Mouse (Mus musculus): ENCODE measurements around the gene Gm49392. TPM values are rescaled to one million over a fixed set of nuclear protein-coding genes. Genes with fewer than 3 reads are reported as not detected.

Gm49392 gene
- polyA plus RNA-seq, 1 experiment from 2014 or later = not detected

GRCm38 (mm10) chr13:60809690-60810089 is 87.0 kb downstream of the Gm49392 start:
- no peak for TF ChIP-seq CTCF (IDR thresholded peaks at IDR 0.05; ENCODE audit: low read depth)
- no peaks in the 10 kb centered on the region for H3K9me3 ChIP-seq (ENCODE audit: control insufficient read depth)
- WGBS = 44% methylated on average over 2 of the region's 2 CpGs

GRCm38 (mm10) chr13:60802749-60803148 is 93.9 kb downstream of the Gm49392 start, which contains the start of gene Ctsll3:
Gene Ctsll3, minus strand, starts transcription at chr13:60802849.
- H3K27me3 ChIP-seq (replicated peaks; ENCODE audit: control insufficient read depth, insufficient read depth, low read length) = no peaks in the 10 kb centered on the region
- H3K36me3 ChIP-seq (ENCODE audit: control insufficient read depth, insufficient read depth) = no peaks in the 10 kb centered on the region
- no peak for TF ChIP-seq CTCF (IDR thresholded peaks at IDR 0.05; ENCODE audit: low read depth)
- no peak within 1 kb of the TSS for H3K4me2 ChIP-seq (replicated peaks; ENCODE audit: low read depth)
- H3K4me1 ChIP-seq (replicated peaks; ENCODE audit: control insufficient read depth, insufficient read depth, low read length) = no peaks in the 10 kb centered on the region
- H3K4me3 ChIP-seq (ENCODE audit: low read depth, low read length) = no peak within 1 kb of the TSS
- 74% methylated on average over 1 of the region's 1 CpGs for WGBS
- ATAC-seq = no peak
- no peaks in the 10 kb centered on the region for H3K9me3 ChIP-seq (ENCODE audit: control insufficient read depth)
- no peak within 1 kb of the TSS for H3K27ac ChIP-seq (ENCODE audit: low read depth, low read length)
- no peak within 1 kb of the TSS for H3K9ac ChIP-seq (ENCODE audit: low read depth, low read length)

More at GRCm38 (mm10) chr13:60809690-60810089, 87.0 kb downstream of the Gm49392 start:
- Histone ChIP-seq H3K27ac (ENCODE audit: low read depth, low read length) (no peak overlapping the region), H3K4me2 (replicated peaks; ENCODE audit: low read depth) (no peak overlapping the region), H3K9ac (ENCODE audit: low read depth, low read length) (no peak overlapping the region), H3K36me3 (ENCODE audit: control insufficient read depth, insufficient read depth) (no peaks in the 10 kb centered on the region), H3K27me3 (replicated peaks; ENCODE audit: control insufficient read depth, insufficient read depth, low read length) (no peaks in the 10 kb centered on the region), H3K4me3 (ENCODE audit: low read depth, low read length) (no peak overlapping the region), H3K4me1 (replicated peaks; ENCODE audit: control insufficient read depth, insufficient read depth, low read length) (no peaks in the 10 kb centered on the region)
- peak; percentile 57 for ATAC-seq

Other genes with a start within 250 kb of the Gm49392 start
- not detected in 2 replicates for gene BC051665, start 110.5 kb downstream of the Gm49392 start, polyA plus RNA-seq (2015; fragmentation: Nextera tagmentation; extraction: Ambion mirVana)
- gene Ctsll3, start 94.0 kb downstream of the Gm49392 start, polyA plus RNA-seq (2015; fragmentation: Nextera tagmentation; extraction: Ambion mirVana) = not detected in 2 replicates
- 0.26 TPM in 1 of 2 replicates, not detected in the other for gene 4930486L24Rik, start 32.4 kb downstream of the Gm49392 start, polyA plus RNA-seq (2015; fragmentation: Nextera tagmentation; extraction: Ambion mirVana)
- 1.2 and 1.4 TPM in 2 replicates for gene Ctla2b, start 553 bp upstream of the Gm49392 start, polyA plus RNA-seq (2015; fragmentation: Nextera tagmentation; extraction: Ambion mirVana)
- gene Tpbpb, start 8.0 kb upstream of the Gm49392 start, polyA plus RNA-seq (2015; fragmentation: Nextera tagmentation; extraction: Ambion mirVana) = not detected in 2 replicates
- not detected in 2 replicates for gene Gm49393, start 38.7 kb upstream of the Gm49392 start, polyA plus RNA-seq (2015; fragmentation: Nextera tagmentation; extraction: Ambion mirVana)
- 0.88 and 1.9 TPM in 2 replicates for gene Gm49391, start 39.7 kb upstream of the Gm49392 start, polyA plus RNA-seq (2015; fragmentation: Nextera tagmentation; extraction: Ambion mirVana)
- gene Ctla2a, start 39.7 kb upstream of the Gm49392 start, polyA plus RNA-seq (2015; fragmentation: Nextera tagmentation; extraction: Ambion mirVana) = 30.2 and 32.3 TPM in 2 replicates
- gene Tpbpa, start 45.1 kb upstream of the Gm49392 start, polyA plus RNA-seq (2015; fragmentation: Nextera tagmentation; extraction: Ambion mirVana) = not detected in 2 replicates
- not detected in 2 replicates for gene Ctsj, start 109.1 kb upstream of the Gm49392 start, polyA plus RNA-seq (2015; fragmentation: Nextera tagmentation; extraction: Ambion mirVana)
- not detected in 2 replicates for gene Ctsq, start 143.7 kb upstream of the Gm49392 start, polyA plus RNA-seq (2015; fragmentation: Nextera tagmentation; extraction: Ambion mirVana)

Measured in intestine, postnatal 0 days (tissue).